Mouse (Mus musculus) MEL (cell line): Measurements from ENCODE around the gene Tcte1. TPM values are rescaled to one million over a fixed set of nuclear protein-coding genes. Genes with fewer than 3 reads are reported as not detected.
A peak's percentile ranks its signal among the peaks of the same experiment; 100 is the strongest.

Experiments
- DNase-seq: peaks from one replicate; pipeline ENCODE4 v3.0.0; 2011; ENCODE audit warnings: low read depth, low spot score
- H3K27ac ChIP-seq: 2 replicates; pipeline ENCODE4 v1.5.1; 2012; ENCODE audit warnings: low read depth, mild to moderate bottlenecking, control low read depth, low read length, moderate library complexity; ENCODE audit not compliant: control insufficient read depth
- H3K27me3 ChIP-seq, 2 experiments: fragments of 150-350 bp in 1 of 2; sonication (generic) in 1 of 2; 2 replicates each; pipeline ENCODE4 v1.6.1; 2012; ENCODE audit warnings: low read length in 2 of 2, mild to moderate bottlenecking in 2 of 2, improper control_type of control experiment in 1 of 2, moderate library complexity in 1 of 2; ENCODE audit not compliant: insufficient read depth in 2 of 2, control insufficient read depth in 1 of 2
- H3K36me3 ChIP-seq, 2 experiments: 2 replicates each; pipeline ENCODE4 v1.6.1; 2012 to 2014; ENCODE audit warnings: low read length in 2 of 2, improper control_type of control experiment in 1 of 2, inconsistent platforms in 1 of 2, mild to moderate bottlenecking in 1 of 2; ENCODE audit not compliant: insufficient read depth in 2 of 2, control insufficient read depth in 1 of 2
- H3K4me1 ChIP-seq, 2 experiments: fragments of 150-350 bp in 1 of 2; sonication (generic) in 1 of 2; 2 replicates each; pipeline ENCODE4 v1.6.1; 2012; ENCODE audit warnings: low read length in 2 of 2, improper control_type of control experiment in 1 of 2, mild to moderate bottlenecking in 1 of 2; ENCODE audit not compliant: insufficient read depth in 2 of 2, control insufficient read depth in 1 of 2
- H3K4me3 ChIP-seq, 2 experiments: fragments of 150-350 bp in 1 of 2; sonication (generic) in 1 of 2; 2 replicates each; pipeline ENCODE4 v1.5.1; 2012; ENCODE audit warnings: low read depth in 2 of 2, low read length in 2 of 2, mild to moderate bottlenecking in 2 of 2, moderate library complexity in 2 of 2, control low read depth in 1 of 2, improper control_type of control experiment in 1 of 2; ENCODE audit not compliant: control insufficient read depth in 1 of 2, insufficient read depth in 1 of 2
- H3K79me2 ChIP-seq: 2 replicates; pipeline ENCODE4 v1.6.1; 2012; ENCODE audit warnings: mild to moderate bottlenecking, low read length, moderate library complexity; ENCODE audit not compliant: control insufficient read depth, poor library complexity, insufficient read depth
- H3K9ac ChIP-seq: 2 replicates; pipeline ENCODE4 v1.6.1; 2012; ENCODE audit warnings: low read depth, mild to moderate bottlenecking, control low read depth, low read length, moderate library complexity; ENCODE audit not compliant: control insufficient read depth, poor library complexity, severe bottlenecking
- H3K9me3 ChIP-seq: fragments of 150-350 bp; sonication (generic); replicated peaks from 2 replicates; pipeline ENCODE4 v1.6.1; 2012; ENCODE audit warnings: mild to moderate bottlenecking, low read length, improper control_type of control experiment, moderate library complexity; ENCODE audit not compliant: insufficient read depth
- BHLHE40 ChIP-seq: IDR thresholded peaks from 2 replicates; pipeline ENCODE4 v1.6.1; 2012; ENCODE audit warnings: low read depth, mild to moderate bottlenecking, inconsistent platforms, low read length, improper control_type of control experiment, borderline replicate concordance
- CHD2 ChIP-seq: IDR thresholded peaks from 2 replicates; pipeline ENCODE4 v1.6.1; 2011; ENCODE audit warnings: low read length, improper control_type of control experiment
- E2F4 ChIP-seq: IDR thresholded peaks from 2 replicates; pipeline ENCODE4 v1.6.1; 2011; ENCODE audit warnings: low read depth, low read length, improper control_type of control experiment, borderline replicate concordance
- ELF1 ChIP-seq: IDR thresholded peaks from 2 replicates; pipeline ENCODE4 v1.6.1; 2014; ENCODE audit warnings: low read depth, mild to moderate bottlenecking, inconsistent platforms, low read length, improper control_type of control experiment, moderate library complexity
- ETS1 ChIP-seq: IDR thresholded peaks from 2 replicates; pipeline ENCODE4 v1.6.1; 2012; ENCODE audit warnings: low read depth, mild to moderate bottlenecking, inconsistent platforms, low read length, improper control_type of control experiment, moderate library complexity
- GATA1 ChIP-seq: IDR thresholded peaks from 2 replicates; pipeline ENCODE4 v1.6.1; 2011; ENCODE audit warnings: low read depth, low read length, improper control_type of control experiment
- HCFC1 ChIP-seq: IDR thresholded peaks from 2 replicates; pipeline ENCODE4 v1.6.1; 2012; ENCODE audit warnings: low read depth, mild to moderate bottlenecking, inconsistent platforms, low read length, improper control_type of control experiment, moderate library complexity
- JUND ChIP-seq: IDR thresholded peaks from 2 replicates; pipeline ENCODE4 v1.6.1; 2011; ENCODE audit warnings: low read depth, mild to moderate bottlenecking, improper control_type of control experiment, low read length
- MAFK ChIP-seq: IDR thresholded peaks from 2 replicates; pipeline ENCODE4 v1.6.1; 2011; ENCODE audit warnings: low read depth, mild to moderate bottlenecking, low read length, improper control_type of control experiment, borderline replicate concordance
- MAX ChIP-seq: IDR thresholded peaks from 2 replicates; pipeline ENCODE4 v1.6.1; 2011; ENCODE audit warnings: low read length, improper control_type of control experiment
- MAZ ChIP-seq: IDR thresholded peaks from 2 replicates; pipeline ENCODE4 v1.6.1; 2012; ENCODE audit warnings: low read depth, mild to moderate bottlenecking, inconsistent platforms, low read length, improper control_type of control experiment
- MEF2A ChIP-seq: IDR thresholded peaks from 2 replicates; pipeline ENCODE4 v1.6.1; 2014; ENCODE audit warnings: low read depth, mild to moderate bottlenecking, inconsistent platforms, low read length, improper control_type of control experiment; ENCODE audit not compliant: poor library complexity, insufficient replicate concordance, severe bottlenecking; ENCODE audit errors: extremely low read depth
- MYB ChIP-seq: IDR thresholded peaks from 2 replicates; pipeline ENCODE4 v1.6.1; 2011; ENCODE audit warnings: mild to moderate bottlenecking, low read depth, low read length, improper control_type of control experiment
- MYC ChIP-seq: IDR thresholded peaks from 2 replicates; pipeline ENCODE4 v1.6.1; 2011; ENCODE audit warnings: low read depth, mild to moderate bottlenecking, low read length, improper control_type of control experiment, moderate library complexity
- NELFE ChIP-seq: IDR thresholded peaks from 2 replicates; pipeline ENCODE4 v1.6.1; 2011; ENCODE audit warnings: low read depth, low read length, improper control_type of control experiment
- NRF1 ChIP-seq: IDR thresholded peaks from 2 replicates; pipeline ENCODE4 v1.6.1; 2014; ENCODE audit warnings: low read depth, mild to moderate bottlenecking, inconsistent platforms, low read length, improper control_type of control experiment, moderate library complexity; ENCODE audit not compliant: poor library complexity, insufficient read depth, severe bottlenecking
- POLR2AphosphoS5 ChIP-seq: IDR thresholded peaks from 2 replicates; pipeline ENCODE4 v1.6.1; 2012; ENCODE audit warnings: low read depth, borderline replicate concordance, mild to moderate bottlenecking, inconsistent platforms, low read length, moderate library complexity, mixed read lengths
- SIN3A ChIP-seq: IDR thresholded peaks from 2 replicates; pipeline ENCODE4 v1.6.1; 2012; ENCODE audit warnings: low read length, improper control_type of control experiment, inconsistent platforms
- TAL1 ChIP-seq: IDR thresholded peaks from 2 replicates; pipeline ENCODE4 v1.6.1; 2012; ENCODE audit warnings: mild to moderate bottlenecking, inconsistent platforms, low read length, moderate library complexity, mixed read lengths
- TBP ChIP-seq: IDR thresholded peaks from 2 replicates; pipeline ENCODE4 v1.8.0; 2011; ENCODE audit warnings: low read depth, low read length, improper control_type of control experiment
- TCF12 ChIP-seq: IDR thresholded peaks from 2 replicates; pipeline ENCODE4 v1.6.1; 2014; ENCODE audit warnings: low read depth, mild to moderate bottlenecking, inconsistent platforms, low read length, improper control_type of control experiment, moderate library complexity
- UBTF ChIP-seq: IDR thresholded peaks from 2 replicates; pipeline ENCODE4 v1.6.1; 2012; ENCODE audit warnings: low read depth, mild to moderate bottlenecking, inconsistent platforms, low read length, improper control_type of control experiment, moderate library complexity, borderline replicate concordance; ENCODE audit not compliant: insufficient read depth
- USF1 ChIP-seq: IDR thresholded peaks from 2 replicates; pipeline ENCODE4 v1.6.1; 2014; ENCODE audit warnings: low read depth, mild to moderate bottlenecking, inconsistent platforms, low read length, improper control_type of control experiment, moderate library complexity
- USF2 ChIP-seq, 2 experiments: IDR thresholded peaks; 2 replicates each; pipeline ENCODE4 v1.6.1; 2011 to 2012; ENCODE audit warnings: improper control_type of control experiment in 2 of 2, low read length in 2 of 2, borderline replicate concordance in 1 of 2, inconsistent platforms in 1 of 2, low read depth in 1 of 2, mild to moderate bottlenecking in 1 of 2; ENCODE audit not compliant: insufficient read depth in 1 of 2
- ZMIZ1 ChIP-seq: IDR thresholded peaks from 2 replicates; pipeline ENCODE4 v1.6.1; 2012; ENCODE audit warnings: low read depth, mild to moderate bottlenecking, inconsistent platforms, low read length, improper control_type of control experiment, moderate library complexity
- ZNF384 ChIP-seq: IDR thresholded peaks from 2 replicates; pipeline ENCODE4 v1.6.1; 2012; ENCODE audit warnings: low read depth, mild to moderate bottlenecking, inconsistent platforms, low read length, improper control_type of control experiment
- polyA plus RNA-seq, 2 experiments: library from polyadenylated mRNA; stranded (reverse) in 1 of 2; unstranded in 1 of 2; fragments of >175 nt in 1 of 2; fragments of >200 nt in 1 of 2; gene quantifications; 2 replicates each; pipeline versions ENCODE4 v1.2.1 to v1.2.4; 2012; ENCODE audit warnings: low replicate concordance in 2 of 2, low read depth in 1 of 2; ENCODE audit not compliant: insufficient read length in 2 of 2, insufficient read depth in 1 of 2, missing spikeins in 1 of 2
- total RNA-seq: library from RNA; depleted of rRNA; stranded (reverse); fragments of 300-350 nt; gene quantifications from 2 replicates; pipeline ENCODE4 v1.2.3, GENCODE M21; 2012

Tcte1 gene
- total and polyA plus RNA-seq, 3 experiments: not detected

DNA sequence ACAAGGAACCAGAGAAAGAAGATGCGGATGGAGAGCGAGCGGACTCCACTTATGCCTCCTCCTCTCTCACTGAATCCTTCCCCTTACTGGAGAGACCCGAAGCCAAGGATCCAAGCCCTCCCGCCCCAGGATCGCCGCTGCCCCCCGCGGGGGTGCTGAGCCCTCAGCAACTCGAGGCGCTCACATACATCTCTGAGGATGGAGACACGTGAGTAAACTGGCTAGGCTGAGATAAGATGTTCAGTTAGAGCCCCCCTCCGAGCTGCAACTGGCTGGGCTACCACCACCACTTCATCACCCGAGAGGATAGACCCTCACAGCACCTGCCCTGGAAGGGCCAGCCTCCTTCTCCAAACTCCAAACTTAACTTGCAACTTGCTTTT lies 32.9 kb downstream of the Tcte1 start (continued):
- TF ChIP-seq USF2 (IDR thresholded peaks at IDR 0.05; ENCODE audit: borderline replicate concordance in 1 of 2, insufficient read depth in 1 of 2, low read depth in 1 of 2, low read length in 2 of 2): no peak
- TF ChIP-seq MAX: peak; percentile 62
- no peak for TF ChIP-seq UBTF
- TF ChIP-seq MYC: no peak
- 0 out of 2 replicates have a peak, but pooled peaks have one; percentile 11 for TF ChIP-seq TCF12
- no peak for TF ChIP-seq TBP
- TF ChIP-seq NELFE: no peak
- peak; percentile 46; the same call in 1 of the 2 replicates for TF ChIP-seq MYB
- TF ChIP-seq ZMIZ1: no peak
- no peak for TF ChIP-seq CHD2
- TF ChIP-seq POLR2AphosphoS5: no peak
- TF ChIP-seq TAL1: no peak
- no peak for TF ChIP-seq MEF2A
- TF ChIP-seq BHLHE40: peak; percentile 90
- no peak for TF ChIP-seq SIN3A
- no peak for TF ChIP-seq E2F4
- no peak for TF ChIP-seq NRF1
- TF ChIP-seq MAZ: peak; percentile 69; the same call in 1 of the 2 replicates

DNA sequence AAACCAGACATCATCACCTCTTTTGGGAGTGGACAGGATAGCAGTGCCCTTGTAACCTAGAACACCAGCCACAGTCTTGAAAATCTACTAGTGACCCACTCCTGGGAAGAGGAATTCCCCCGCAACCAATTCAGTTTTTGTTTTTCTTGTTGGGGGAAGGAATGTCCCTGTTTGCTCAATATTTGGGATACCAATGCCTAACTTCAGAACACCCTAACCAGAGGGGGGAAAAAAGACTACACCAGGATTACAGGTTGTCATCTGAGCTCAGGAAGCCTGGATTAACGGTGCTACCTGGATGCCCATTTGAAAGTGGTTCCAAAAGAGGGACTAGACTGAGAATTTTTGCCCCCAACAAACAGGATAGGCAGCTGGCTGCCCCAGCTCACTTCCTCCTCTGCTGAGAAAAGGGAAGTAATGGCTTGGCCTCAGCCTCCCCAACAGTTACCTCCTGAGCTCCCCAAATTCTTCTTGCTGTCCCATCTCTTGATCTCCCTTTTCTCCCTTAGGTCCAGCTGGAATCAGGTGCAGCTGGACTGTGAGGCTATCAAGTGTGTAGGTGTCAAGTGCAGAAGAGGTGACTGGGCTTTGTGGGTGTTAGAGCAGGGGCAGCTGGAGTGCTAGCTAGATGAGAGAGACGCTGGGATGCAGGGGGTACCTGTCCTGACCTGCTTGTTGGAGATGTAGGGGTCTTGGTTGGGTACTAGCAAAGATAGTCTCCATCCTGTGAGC lies 33.4 kb downstream of the Tcte1 start:
- H3K4me3 ChIP-seq: peak overlapping the region; percentile 61 to 85
- peak overlapping the region; percentile 72 for H3K9ac ChIP-seq
- no peaks in the 10 kb centered on the region; the same call in 1 of the 2 replicates for H3K79me2 ChIP-seq
- H3K9me3 ChIP-seq: no peaks in the 10 kb centered on the region
- peaks cover 0 to 28% of the 10 kb centered on the region in 2 experiments; a peak in 3 of 4 replicates for H3K4me1 ChIP-seq
- peak overlapping the region; percentile 56 for H3K27ac ChIP-seq
- no peak for TF ChIP-seq HCFC1
- peak; percentile 44; the same call in 1 of the 2 replicates for TF ChIP-seq ETS1
- no peak for TF ChIP-seq ZNF384
- no peak for TF ChIP-seq USF1
- TF ChIP-seq ELF1: no peak; the same call in 1 of the 2 replicates
- no peak for TF ChIP-seq GATA1
- no peak for TF ChIP-seq UBTF
- no peak for TF ChIP-seq JUND
- peak; percentile 51; the same call in 1 of the 2 replicates for TF ChIP-seq TBP
- no peak for TF ChIP-seq E2F4
- TF ChIP-seq MEF2A: no peak
- no peak for TF ChIP-seq MAFK
- TF ChIP-seq TCF12: no peak
- H3K27me3 ChIP-seq: no peaks in the 10 kb centered on the region
- DNase-seq: peak; percentile 86
- peaks cover 0 to 11% of the 10 kb centered on the region in 2 experiments; a peak in 2 of 4 replicates for H3K36me3 ChIP-seq
